Mouse (Mus musculus) small intestine, adult 2 months (tissue): ENCODE measurements around the gene Comt. TPM values are rescaled to one million over a fixed set of nuclear protein-coding genes. Genes with fewer than 3 reads are reported as not detected.

ENCODE experiments used
- H3K27ac ChIP-seq: fragments of 200-500 bp; 2 replicates; pipeline ENCODE4 v1.5.1; 2012; ENCODE audit warnings: low read depth, low read length, control low read depth, inconsistent platforms; ENCODE audit not compliant: insufficient read depth
- H3K27me3 ChIP-seq: fragments of 200-500 bp; 2 replicates; pipeline ENCODE4 v1.6.1; 2012; ENCODE audit warnings: mild to moderate bottlenecking, moderate library complexity, low read length, inconsistent platforms; ENCODE audit not compliant: control insufficient read depth, insufficient read depth
- H3K36me3 ChIP-seq: fragments of 200-500 bp; 2 replicates; pipeline ENCODE4 v1.6.1; 2012; ENCODE audit warnings: mild to moderate bottlenecking, low read length, control low read depth, inconsistent platforms; ENCODE audit not compliant: control insufficient read depth, insufficient read depth
- H3K4me1 ChIP-seq: fragments of 200-500 bp; 2 replicates; pipeline ENCODE4 v1.6.1; 2012; ENCODE audit warnings: low read length, inconsistent platforms, mixed read lengths; ENCODE audit not compliant: control insufficient read depth, insufficient read depth, insufficient read length
- H3K4me3 ChIP-seq: fragments of 200-500 bp; 2 replicates; pipeline ENCODE4 v1.5.1; 2012; ENCODE audit warnings: low read depth, mild to moderate bottlenecking, control low read depth, inconsistent platforms, low read length, moderate library complexity
- CTCF ChIP-seq: fragments of 200-500 bp; IDR thresholded peaks from 2 replicates; pipeline ENCODE4 v1.5.1; 2012; ENCODE audit warnings: low read depth, mild to moderate bottlenecking, control low read depth, inconsistent platforms, low read length, moderate library complexity, mixed read lengths; ENCODE audit not compliant: insufficient replicate concordance, insufficient read length; ENCODE audit errors: extremely low read depth
- POLR2A ChIP-seq: fragments of 200-500 bp; IDR thresholded peaks from 2 replicates; pipeline ENCODE4 v1.6.1; 2012; ENCODE audit warnings: low read depth, mild to moderate bottlenecking, control low read depth, inconsistent platforms, low read length, moderate library complexity
- WGBS: fragments of 180-500 bp; shearing (Covaris S2); methylation state at CpG from one replicate; pipeline ENCODE4 v1.1.7; 2018; 5-methylcytosine and 5-hydroxymethylcytosine counted together
- polyA plus RNA-seq: library from polyadenylated mRNA; depleted of rRNA; stranded (reverse); fragments of >200 nt; gene quantifications from 2 replicates; pipeline ENCODE4 v1.2.3, GENCODE M21; 2012

Gene Comt
- polyA plus RNA-seq, 1 experiment, result 214 TPM

- peaks cover 4% of the 10 kb centered on the region for H3K36me3 ChIP-seq
- no peak overlapping the region for H3K27ac ChIP-seq
- H3K4me3 ChIP-seq, result no peak overlapping the region
- H3K27me3 ChIP-seq, result no peaks in the 10 kb centered on the region
- no peak for TF ChIP-seq POLR2A
- TF ChIP-seq CTCF, result no peak
- 79% methylated on average over 8 of the region's 8 CpGs for WGBS
- H3K4me1 ChIP-seq, result peaks cover 7% of the 10 kb centered on the region
Measured at GRCm38 (mm10) chr16:18462598-18462997, 35.9 kb upstream of the Comt start.

GRCm38 (mm10) chr16:18462031-18462430, 35.4 kb upstream of the Comt start:
- 86% methylated on average over 9 of the region's 9 CpGs for WGBS
- H3K27me3 ChIP-seq, result no peaks in the 10 kb centered on the region
- H3K36me3 ChIP-seq, result peaks cover 7% of the 10 kb centered on the region
- H3K4me3 ChIP-seq, result no peak overlapping the region
- peaks cover 7% of the 10 kb centered on the region for H3K4me1 ChIP-seq
- no peak overlapping the region for H3K27ac ChIP-seq
- TF ChIP-seq POLR2A (no peak), CTCF (no peak)

- TF ChIP-seq CTCF, result no peak
- TF ChIP-seq POLR2A, result no peak
- Histone ChIP-seq H3K4me1 (peaks cover 7% of the 10 kb centered on the region), H3K27ac (no peak overlapping the region), H3K36me3 (peaks cover 15% of the 10 kb centered on the region), H3K4me3 (no peak overlapping the region), H3K27me3 (no peaks in the 10 kb centered on the region)
- WGBS, result 94% methylated on average over 3 of the region's 3 CpGs
Measured at GRCm38 (mm10) chr16:18460826-18461225, 34.2 kb upstream of the Comt start.

- Histone ChIP-seq H3K27me3 (no peaks in the 10 kb centered on the region), H3K36me3 (peaks cover 16% of the 10 kb centered on the region), H3K4me1 (peaks cover 7% of the 10 kb centered on the region), H3K4me3 (no peak overlapping the region), H3K27ac (no peak overlapping the region; the same call in 1 of the 2 replicates)
- WGBS, result 10% methylated on average over 11 of the region's 11 CpGs
- TF ChIP-seq CTCF (no peak), POLR2A (no peak; the same call in 1 of the 2 replicates)
Measured at GRCm38 (mm10) chr16:18459955-18460370, 33.3 kb upstream of the Comt start.

DNA sequence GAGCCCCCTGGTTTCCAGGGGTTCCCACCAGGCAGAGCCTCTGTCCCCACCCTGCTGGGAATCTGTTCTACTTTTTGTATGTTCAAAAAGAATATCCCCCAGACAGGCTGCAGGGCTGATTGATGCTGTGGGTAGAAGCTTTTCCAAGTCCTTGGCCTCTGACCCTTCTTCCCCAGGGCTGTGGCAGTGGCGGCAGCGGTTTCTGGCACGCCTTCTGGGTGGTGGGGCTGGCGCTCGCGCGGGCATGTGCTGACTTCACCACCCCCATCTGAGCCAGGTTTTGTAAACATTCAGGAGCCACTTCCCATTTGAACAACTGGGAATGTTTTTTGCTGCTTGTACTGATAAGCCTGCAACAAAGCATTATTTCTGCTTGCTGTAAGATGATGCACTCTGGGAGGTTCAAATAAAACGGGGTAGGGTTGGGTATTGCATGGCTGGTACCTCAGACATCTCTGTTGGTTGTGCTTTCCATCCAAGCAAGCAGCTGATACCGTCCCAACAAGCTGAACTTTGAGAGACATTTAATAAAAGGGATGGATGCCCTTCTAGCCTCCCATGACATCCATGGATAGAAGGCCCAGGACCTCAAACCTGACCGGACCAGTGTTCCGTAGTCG, 32.8 kb upstream of the Comt start:
- no peak overlapping the region; the same call in 1 of the 2 replicates for H3K27ac ChIP-seq

GRCm38 (mm10) chr16:18458661-18459060, 32.0 kb upstream of the Comt start:
- Histone ChIP-seq H3K27me3 (no peaks in the 10 kb centered on the region), H3K4me1 (peaks cover 5% of the 10 kb centered on the region), H3K36me3 (peaks cover 16% of the 10 kb centered on the region), H3K27ac (no peak overlapping the region), H3K4me3 (no peak overlapping the region)
- no peak for TF ChIP-seq POLR2A
- no peak for TF ChIP-seq CTCF

More for the DNA sequence above, 32.8 kb upstream of the Comt start:
- TF ChIP-seq CTCF (no peak), POLR2A (no peak)
- H3K4me3 ChIP-seq, result no peak overlapping the region
- WGBS, result 13% methylated on average over 12 of the region's 12 CpGs
- H3K36me3 ChIP-seq, result peaks cover 16% of the 10 kb centered on the region
- no peaks in the 10 kb centered on the region for H3K27me3 ChIP-seq
- H3K4me1 ChIP-seq, result peaks cover 7% of the 10 kb centered on the region

GRCm38 (mm10) chr16:18455407-18455806, 28.8 kb upstream of the Comt start:
- TF ChIP-seq CTCF (no peak), POLR2A (no peak)
- H3K4me1 ChIP-seq, result peaks cover 5% of the 10 kb centered on the region
- WGBS, result 87% methylated on average over 6 of the region's 6 CpGs
- no peak overlapping the region for H3K4me3 ChIP-seq
- no peak overlapping the region for H3K27ac ChIP-seq
- peaks cover 14% of the 10 kb centered on the region; the same call in 1 of the 2 replicates for H3K36me3 ChIP-seq
- no peaks in the 10 kb centered on the region for H3K27me3 ChIP-seq
